Mouse (Mus musculus): ENCODE results near the gene Glrp1.

The Glrp1 gene

DNA sequence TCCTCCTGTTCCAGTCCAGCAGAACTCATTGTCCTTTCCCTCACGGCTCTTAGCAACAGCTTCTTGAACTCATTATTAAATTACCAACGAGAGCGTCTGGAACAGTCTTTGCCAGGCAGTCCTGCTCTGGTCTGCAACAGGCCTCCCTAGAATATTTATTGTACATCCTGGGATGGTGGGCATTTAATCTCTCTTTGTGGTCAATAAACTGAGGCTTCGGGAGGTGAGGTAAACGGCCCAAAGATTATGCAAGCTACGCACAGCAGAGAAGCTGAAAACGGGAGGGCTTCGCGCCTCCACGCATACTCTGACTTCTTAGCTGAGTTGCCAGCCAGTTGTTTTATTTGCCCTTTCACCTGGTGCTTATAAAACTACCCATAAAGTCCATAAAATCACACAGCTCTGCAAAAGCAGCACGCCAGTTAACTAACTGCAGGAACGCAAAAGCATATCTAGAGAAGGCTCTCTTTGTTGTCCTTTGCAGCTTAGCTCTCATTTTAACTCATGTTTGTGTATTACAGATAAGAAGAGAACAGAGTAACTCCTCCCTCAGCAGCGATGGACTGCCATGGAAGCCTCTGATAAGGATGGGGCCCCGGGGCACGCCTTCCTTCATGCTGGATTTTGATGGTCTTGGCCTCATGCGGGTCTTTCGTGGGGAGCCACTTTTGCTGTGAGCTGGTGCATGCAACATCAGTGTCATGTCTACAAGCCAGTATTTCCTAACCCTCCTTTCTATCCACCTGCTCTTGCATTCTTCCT is 18.1 kb downstream of the Glrp1 start:
- no peak for DNase-seq

DNA sequence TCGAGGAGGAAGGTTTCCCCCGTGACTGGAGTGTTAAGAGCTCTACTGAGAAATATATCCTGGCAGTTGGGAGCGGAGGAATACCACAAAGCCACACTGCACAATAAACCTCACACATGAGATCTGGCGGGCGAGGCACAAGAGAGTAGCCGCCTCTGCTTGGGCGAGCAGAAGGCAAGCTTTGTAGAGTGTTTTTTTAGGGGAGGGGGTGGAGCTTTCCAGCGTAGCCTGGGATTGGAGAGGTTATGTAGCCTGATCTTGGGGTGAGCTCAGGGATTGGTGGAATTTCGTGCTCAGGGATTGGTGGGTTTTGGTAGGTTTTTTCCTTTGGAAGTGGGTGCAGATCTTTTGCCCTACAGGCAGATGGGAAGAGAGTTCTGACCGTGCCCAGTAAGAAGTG is 19.7 kb downstream of the Glrp1 start:
- no peak for DNase-seq

GRCm38 (mm10) chr1:88488957-88489356 is 20.9 kb downstream of the Glrp1 start:
- DNase-seq = no peak

GRCm38 (mm10) chr1:88486336-88486735 is 23.5 kb downstream of the Glrp1 start:
- no peak for DNase-seq

- no peak for DNase-seq
Measured at GRCm38 (mm10) chr1:88484059-88484458, 25.8 kb downstream of the Glrp1 start.

GRCm38 (mm10) chr1:88482142-88483099 is 27.4 kb downstream of the Glrp1 start:
- DNase-seq = no peak

GRCm38 (mm10) chr1:88480594-88480993 is 29.3 kb downstream of the Glrp1 start:
- no peak for DNase-seq

GRCm38 (mm10) chr1:88478205-88478604 is 31.7 kb downstream of the Glrp1 start:
- DNase-seq = no peak

GRCm38 (mm10) chr1:88476554-88477085 is 33.2 kb downstream of the Glrp1 start:
- no peak for DNase-seq

DNA sequence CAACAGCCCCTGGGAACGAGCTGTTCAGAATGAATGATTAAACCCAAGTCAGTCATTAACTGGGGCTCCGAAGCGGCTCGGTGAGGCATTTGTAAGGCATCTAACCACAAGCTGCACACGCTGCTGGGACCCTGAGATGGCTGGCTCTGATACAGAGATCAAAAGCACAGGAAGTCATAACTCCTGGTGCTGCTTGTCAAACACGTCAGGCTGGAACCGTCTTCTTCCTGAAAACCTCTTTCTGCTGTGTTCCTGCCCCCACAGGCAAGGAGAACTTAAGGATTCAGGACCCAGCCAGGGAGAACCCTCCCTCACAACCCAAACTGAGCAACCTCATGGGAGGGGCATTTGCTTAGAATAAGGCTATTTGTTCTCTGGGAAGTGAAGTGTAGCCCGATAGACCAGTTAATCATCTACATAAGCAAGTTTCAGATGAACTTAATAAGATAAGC is 34.3 kb downstream of the Glrp1 start:
- no peak for DNase-seq

GRCm38 (mm10) chr1:88474598-88474997 is 35.3 kb downstream of the Glrp1 start:
- no peak for DNase-seq

DNA sequence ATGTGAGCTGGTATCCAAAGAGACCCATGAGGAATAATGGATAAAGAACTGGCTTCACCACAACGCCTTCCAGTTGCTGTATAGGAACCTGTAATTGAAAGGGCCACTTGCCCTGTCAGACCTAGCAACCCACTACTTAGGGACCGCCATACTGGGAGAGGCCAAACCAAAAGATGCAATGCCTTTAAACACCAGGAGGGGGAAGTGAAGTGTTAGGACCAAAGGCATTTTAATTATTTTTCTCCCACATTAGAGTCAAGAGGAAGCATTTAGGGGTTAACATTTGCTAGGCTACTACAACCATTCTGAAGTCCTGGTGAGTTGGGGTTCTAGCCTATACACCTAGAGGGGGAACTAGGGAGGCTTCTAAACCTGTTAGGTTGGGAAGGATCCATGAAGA is 36.0 kb downstream of the Glrp1 start:
- no peak for DNase-seq

DNA sequence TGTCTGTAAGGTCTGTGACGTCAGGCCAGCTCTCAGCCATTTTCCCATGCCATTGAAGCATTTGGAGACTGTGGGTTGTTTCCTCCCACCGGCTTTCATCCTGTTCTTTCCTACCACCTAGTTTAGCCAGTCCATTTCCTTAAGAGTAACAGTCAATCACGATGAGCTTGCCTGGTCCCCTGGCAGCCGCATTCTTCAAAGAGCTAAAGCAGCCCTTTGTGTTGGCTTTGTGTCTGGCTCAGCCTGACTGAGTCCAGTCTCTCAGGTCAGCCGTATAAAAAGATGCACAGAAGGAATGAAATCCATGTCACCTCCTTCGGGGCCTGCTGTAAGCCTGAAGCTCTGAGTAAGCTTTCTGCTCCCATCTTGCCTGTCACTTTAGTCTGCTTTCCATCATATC is 37.6 kb downstream of the Glrp1 start:
- no peak for DNase-seq

DNA sequence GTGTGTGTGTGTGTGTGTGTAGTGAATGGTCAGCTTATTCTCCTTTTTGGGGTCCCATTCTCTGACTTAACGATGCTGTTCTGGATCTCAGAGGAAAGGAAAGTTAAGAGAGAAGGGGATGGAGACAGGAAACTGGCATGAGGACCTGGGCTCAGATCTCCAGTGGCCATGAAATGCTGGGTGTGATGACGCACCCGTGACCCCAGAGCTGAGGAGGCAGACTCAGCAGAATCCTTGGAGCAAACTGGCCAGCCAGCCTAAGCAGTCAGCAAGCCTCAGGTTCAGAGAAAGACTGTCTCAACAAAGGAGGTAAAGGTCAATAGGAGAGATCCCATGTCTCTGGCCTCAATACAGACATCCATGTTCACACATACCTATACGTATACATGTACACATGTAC is 40.1 kb downstream of the Glrp1 start:
- no peak for DNase-seq

- DNase-seq = no peak
Measured at GRCm38 (mm10) chr1:88468335-88468734, 41.5 kb downstream of the Glrp1 start.

DNA sequence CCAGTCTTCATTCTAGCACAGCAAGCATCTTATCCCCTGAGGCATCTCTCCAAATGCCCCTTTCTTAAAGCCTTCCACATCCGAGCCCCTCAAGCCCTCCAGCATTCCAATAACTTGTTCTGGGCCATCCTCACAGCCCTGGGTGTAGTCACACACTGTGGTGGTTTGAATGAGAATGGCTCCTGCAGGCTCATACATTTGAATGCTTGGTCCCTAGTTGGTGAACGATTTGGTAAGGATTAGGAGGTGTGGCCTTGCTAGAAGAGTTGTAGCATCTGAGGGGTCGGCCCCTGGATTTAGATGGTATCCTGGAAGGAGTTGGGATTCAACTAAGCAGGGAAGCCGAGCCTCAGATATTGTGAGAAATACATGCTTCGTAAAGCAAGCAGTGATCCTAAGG is 42.0 kb downstream of the Glrp1 start:
- DNase-seq = no peak

DNA sequence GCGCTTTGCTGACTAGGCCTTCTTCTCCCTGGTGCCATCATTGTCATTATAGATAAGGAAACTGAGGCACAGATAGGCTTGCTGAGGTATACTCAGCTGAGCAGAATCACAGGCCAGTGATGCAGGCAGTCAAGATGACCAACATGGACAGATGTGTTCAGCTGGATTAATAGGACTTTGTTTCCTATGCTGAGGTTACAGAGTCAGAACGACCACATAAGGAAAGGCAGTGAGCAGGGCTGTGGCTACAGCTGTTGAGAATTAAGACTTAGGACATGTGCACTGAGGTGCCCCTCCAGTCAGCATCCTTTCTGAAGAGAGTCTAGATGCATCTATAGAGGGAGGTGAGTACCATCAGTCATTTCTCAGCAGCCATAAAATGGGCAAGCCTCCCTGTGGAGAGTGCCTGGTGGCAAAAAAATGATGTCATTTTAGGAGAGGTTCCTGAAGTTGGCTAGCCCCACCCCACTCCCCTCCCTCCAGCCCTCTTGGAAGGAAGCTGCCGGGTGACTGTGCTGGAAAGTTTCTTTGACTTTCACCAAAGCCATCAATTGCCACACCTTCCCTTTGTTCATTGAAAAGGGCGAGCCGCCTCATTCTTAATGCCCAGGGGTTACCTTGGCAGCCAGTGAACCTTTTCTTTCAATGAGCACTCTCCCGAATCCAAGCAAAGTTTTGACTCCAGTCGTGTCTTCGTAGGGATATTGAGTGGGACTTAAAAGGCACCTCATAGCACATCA is 43.4 kb downstream of the Glrp1 start:
- no peak for DNase-seq

DNA sequence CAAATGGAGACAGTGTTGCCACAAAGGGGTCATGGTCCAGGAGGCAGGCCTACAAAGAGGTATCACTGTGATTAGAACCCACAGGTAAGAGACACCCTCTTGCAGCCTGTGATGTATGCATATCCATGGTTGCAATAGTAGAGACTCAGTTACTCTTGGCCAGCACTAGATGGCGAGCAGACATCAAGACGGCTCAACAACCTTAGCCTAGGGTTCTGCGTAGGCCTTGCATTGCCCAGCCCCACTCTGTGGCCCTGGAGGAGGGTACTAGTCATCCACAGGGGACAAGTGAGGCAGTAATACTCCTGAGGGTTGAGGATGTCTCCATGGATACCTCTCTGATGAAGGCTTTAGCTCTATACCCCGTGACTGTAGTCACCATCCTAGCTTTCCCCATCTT is 44.1 kb downstream of the Glrp1 start:
- DNase-seq = no peak

DNA sequence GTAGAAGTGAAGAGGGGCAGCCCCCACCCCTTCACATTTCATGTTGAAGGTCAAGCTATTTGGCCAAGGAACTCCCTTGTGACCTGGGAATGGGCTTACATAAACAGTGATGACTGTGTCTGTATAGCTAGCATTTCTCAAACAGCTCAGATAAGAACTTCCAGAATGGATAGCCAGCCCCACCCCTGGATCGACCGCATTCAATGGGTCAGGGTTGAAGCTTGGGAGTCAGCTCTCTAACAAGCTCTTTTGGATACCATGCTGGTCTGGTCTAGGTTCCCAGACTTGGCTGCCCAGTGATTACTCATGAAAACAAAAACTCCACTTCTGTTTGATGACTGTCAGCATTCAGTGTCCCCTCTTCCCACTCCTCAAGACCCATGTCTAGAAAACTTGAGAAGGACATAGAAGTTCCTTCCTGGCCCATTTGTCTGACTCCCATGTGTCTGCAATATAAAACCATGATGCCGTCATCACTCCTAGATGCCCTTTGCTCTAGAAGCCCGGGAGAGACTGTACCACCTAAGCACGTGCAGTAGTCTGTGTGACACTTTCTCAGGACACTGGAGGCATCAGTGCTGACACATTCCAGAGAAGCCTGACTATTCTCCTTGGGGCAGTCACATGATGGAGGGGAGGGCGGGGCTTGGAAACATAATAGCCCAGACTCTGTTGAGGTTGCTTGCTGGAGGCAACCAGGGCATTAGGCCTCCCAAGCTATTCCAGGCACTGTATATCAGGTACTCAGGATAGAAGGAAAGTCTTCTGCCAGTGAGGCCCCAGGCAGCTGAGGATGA is 45.6 kb downstream of the Glrp1 start:
- no peak for DNase-seq

DNA sequence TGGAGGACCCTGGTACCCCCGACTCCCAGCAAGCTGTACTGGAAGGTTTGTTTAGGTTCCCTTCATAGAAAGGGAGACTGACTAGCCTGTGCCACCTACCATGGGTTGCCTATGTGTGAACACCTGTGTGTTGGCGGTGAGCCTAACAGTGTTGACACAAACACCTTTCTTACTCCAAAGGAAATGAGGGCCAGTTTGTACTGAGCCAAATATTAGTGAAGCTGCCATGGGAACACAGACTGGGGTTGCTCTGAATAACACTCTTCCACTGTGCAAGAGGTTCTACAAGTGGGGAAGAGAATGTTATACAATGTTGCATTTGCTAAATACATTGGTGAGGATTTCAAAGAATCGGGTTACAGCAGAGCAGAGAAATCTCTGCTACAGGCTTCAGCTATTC is 46.6 kb downstream of the Glrp1 start:
- no peak for DNase-seq

- no peak for DNase-seq
Measured at GRCm38 (mm10) chr1:88462484-88462883, 47.4 kb downstream of the Glrp1 start.

DNA sequence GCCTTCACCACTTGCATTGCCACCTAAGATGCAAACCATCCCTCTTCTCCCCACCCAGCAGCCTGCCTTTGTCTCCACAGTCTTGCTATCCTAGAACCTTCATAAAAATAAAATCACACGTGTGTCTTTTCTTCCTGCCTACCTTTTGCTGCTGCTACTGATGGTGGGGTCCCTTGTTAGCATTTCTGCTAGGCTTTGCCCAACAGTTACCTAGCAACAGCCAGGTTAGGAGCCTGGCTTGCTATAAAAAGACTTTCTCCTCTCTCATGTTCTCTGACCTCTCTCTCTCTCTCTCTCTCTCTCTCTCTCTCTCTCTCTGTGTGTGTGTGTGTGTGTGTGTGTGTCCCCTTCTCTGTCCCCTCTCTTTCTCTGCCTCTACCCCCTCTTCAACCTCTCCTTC is 48.8 kb downstream of the Glrp1 start:
- DNase-seq = no peak
